Mouse (Mus musculus): Measurements from ENCODE around the gene Pdcd5. TPM values are rescaled to one million over a fixed set of nuclear protein-coding genes. Genes with fewer than 3 reads are reported as not detected.
A peak's percentile ranks its signal among the peaks of the same experiment; 100 is the strongest.

Gene Pdcd5
- total and polyA plus RNA-seq, 2 experiments from 2014 or later = 24.5 to 278 TPM

DNA sequence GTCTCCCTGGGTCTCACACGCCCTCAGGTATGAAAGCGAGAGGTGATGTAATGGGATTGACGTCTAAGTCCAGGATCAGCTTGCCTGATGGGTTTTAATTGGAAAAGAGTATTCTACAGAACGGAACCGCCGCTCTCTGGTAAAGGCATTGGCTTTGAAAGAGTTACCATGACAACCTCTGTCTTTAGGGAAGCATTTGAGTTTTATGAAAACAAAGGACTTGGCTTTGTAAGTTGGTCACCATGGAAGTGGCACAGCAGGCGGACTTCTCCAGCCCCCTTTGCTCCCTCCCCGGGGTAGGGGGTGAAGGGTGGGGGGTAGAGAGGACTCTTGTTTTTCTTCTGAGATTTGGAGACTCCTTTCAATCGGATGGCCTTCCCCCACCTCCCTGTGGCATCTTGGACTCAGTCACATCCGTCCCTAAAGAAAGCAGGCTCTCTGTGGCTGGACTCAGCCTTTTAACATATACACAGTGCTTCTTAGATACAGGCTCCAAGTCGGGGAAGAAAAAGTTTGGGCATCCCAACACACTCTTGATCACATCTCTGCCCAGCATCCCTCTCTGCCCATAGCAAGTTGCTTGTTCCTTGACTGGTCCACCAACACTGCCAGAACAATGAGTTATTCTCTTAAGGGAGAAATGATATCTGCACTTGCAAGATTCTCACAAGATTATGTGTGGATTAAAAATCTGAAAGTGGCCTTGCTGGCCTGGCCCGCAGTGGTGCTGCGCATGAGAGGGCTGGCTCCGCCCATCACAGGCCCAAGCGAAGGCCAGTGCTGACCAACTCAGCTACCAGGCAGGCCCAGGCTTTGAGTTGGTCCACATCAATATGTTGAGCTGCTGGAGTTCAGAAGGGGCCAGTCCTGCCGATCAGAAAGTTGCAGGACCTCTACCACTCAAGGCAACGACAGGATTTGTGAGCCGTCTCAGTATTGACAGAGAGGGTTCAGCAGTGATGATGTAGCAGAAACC, 21.0 kb upstream of the Pdcd5 start:
- Histone ChIP-seq H3K9ac (replicated peaks; ENCODE audit: low read depth, low read length) (no peak overlapping the region), H3K4me1 (ENCODE audit: control insufficient read depth, insufficient read depth) (no peaks in the 10 kb centered on the region), H3K9me3 (replicated peaks; ENCODE audit: control insufficient read depth, low read length) (no peaks in the 10 kb centered on the region), H3K27ac (ENCODE audit: low read depth) (no peak overlapping the region), H3K36me3 (replicated peaks; ENCODE audit: control insufficient read depth, insufficient read depth, low read length) (no peaks in the 10 kb centered on the region), H3K27me3 (ENCODE audit: control insufficient read depth, insufficient read depth, low read length) (no peaks in the 10 kb centered on the region), H3K4me3 (ENCODE audit: low read depth, low read length) (no peak overlapping the region), H3K4me2 (ENCODE audit: low read depth, low read length) (no peak overlapping the region)
- ATAC-seq (ENCODE audit: insufficient read depth, low read depth) = no peak
- no peak for DNase-seq (ENCODE audit: low spot score)
- TF ChIP-seq CTCF (IDR thresholded peaks at IDR 0.05; ENCODE audit: low read depth) = no peak
- no peak for TF ChIP-seq EP300 (IDR thresholded peaks at IDR 0.05; ENCODE audit: low read depth)
- WGBS = 61% methylated on average over 18 of the region's 18 CpGs

DNA sequence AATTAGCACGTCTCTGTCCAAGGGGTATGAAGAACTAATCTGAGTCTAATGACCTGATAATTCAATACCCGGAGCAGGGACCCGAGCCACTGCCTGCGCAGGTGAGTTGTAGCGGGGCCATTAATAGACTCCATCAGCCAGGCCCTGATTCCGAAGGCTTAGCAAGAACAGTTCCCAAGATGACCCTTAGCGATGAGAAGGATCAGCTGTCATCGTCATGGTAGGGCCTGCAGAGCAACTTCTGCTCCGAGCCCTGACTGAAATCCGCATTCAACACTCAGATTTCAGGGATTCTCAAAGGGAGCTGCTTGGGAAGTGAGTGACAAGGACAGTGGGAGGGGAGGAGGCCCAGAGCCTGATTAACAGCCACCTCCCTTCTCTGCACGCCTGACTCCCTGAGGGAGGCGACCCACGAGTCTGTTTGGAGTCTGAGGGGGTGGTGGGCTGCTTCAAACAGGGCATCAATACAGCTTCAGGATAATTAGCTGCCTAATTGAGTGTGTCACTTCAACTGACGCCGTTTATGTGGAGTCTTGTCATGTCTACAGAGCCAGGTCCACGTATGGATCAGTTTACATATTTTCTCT, 16.6 kb upstream of the Pdcd5 start:
- no peak for ATAC-seq (ENCODE audit: insufficient read depth, low read depth)
- Histone ChIP-seq H3K4me2 (ENCODE audit: low read depth, low read length) (no peak overlapping the region), H3K27ac (ENCODE audit: low read depth) (no peak overlapping the region), H3K9ac (replicated peaks; ENCODE audit: low read depth, low read length) (no peak overlapping the region), H3K36me3 (replicated peaks; ENCODE audit: control insufficient read depth, insufficient read depth, low read length) (no peaks in the 10 kb centered on the region), H3K27me3 (ENCODE audit: control insufficient read depth, insufficient read depth, low read length) (no peaks in the 10 kb centered on the region), H3K4me3 (ENCODE audit: low read depth, low read length) (no peak overlapping the region), H3K9me3 (replicated peaks; ENCODE audit: control insufficient read depth, low read length) (no peaks in the 10 kb centered on the region), H3K4me1 (ENCODE audit: control insufficient read depth, insufficient read depth) (no peaks in the 10 kb centered on the region)
- WGBS = 61% methylated on average over 16 of the region's 16 CpGs
- TF ChIP-seq CTCF (IDR thresholded peaks at IDR 0.05; ENCODE audit: low read depth) (no peak), EP300 (IDR thresholded peaks at IDR 0.05; ENCODE audit: low read depth) (no peak)
- no peak for DNase-seq (ENCODE audit: low spot score)

DNA sequence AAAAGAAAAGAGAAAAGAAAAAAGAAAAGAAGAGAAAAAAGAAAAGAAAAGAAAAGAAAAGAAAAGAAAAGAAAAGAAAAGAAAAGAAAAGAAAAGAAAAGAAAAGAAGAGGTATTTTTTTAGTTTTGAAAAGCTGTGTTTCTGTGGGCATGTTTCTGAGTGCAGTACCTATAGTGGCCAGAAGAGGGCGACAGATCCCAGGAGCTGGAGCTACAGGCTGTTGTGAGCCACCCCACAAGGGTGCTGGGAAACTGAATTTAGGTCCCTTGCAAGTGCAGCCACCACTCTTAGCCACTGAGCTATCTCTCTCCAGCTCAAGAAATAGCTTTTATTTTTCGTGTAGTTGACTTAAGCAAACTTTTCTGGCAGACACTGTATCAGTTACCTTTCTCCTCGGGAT, 11.9 kb upstream of the Pdcd5 start:
- H3K9me3 ChIP-seq (replicated peaks; ENCODE audit: control insufficient read depth, low read length) = no peaks in the 10 kb centered on the region
- TF ChIP-seq EP300 (IDR thresholded peaks at IDR 0.05; ENCODE audit: low read depth) (no peak), CTCF (IDR thresholded peaks at IDR 0.05; ENCODE audit: low read depth) (peak; percentile 50)
- 60% methylated on average over 3 of the region's 3 CpGs for WGBS
- H3K4me2 ChIP-seq (ENCODE audit: low read depth, low read length) = no peak overlapping the region
- H3K27ac ChIP-seq (ENCODE audit: low read depth) = no peak overlapping the region
- DNase-seq (ENCODE audit: low spot score) (no peak), ATAC-seq (ENCODE audit: insufficient read depth, low read depth) (no peak)
- no peak overlapping the region for H3K4me3 ChIP-seq (ENCODE audit: low read depth, low read length)
- no peaks in the 10 kb centered on the region for H3K4me1 ChIP-seq (ENCODE audit: control insufficient read depth, insufficient read depth)
- no peaks in the 10 kb centered on the region for H3K36me3 ChIP-seq (replicated peaks; ENCODE audit: control insufficient read depth, insufficient read depth, low read length)
- no peak overlapping the region for H3K9ac ChIP-seq (replicated peaks; ENCODE audit: low read depth, low read length)
- H3K27me3 ChIP-seq (ENCODE audit: control insufficient read depth, insufficient read depth, low read length) = no peaks in the 10 kb centered on the region

DNA sequence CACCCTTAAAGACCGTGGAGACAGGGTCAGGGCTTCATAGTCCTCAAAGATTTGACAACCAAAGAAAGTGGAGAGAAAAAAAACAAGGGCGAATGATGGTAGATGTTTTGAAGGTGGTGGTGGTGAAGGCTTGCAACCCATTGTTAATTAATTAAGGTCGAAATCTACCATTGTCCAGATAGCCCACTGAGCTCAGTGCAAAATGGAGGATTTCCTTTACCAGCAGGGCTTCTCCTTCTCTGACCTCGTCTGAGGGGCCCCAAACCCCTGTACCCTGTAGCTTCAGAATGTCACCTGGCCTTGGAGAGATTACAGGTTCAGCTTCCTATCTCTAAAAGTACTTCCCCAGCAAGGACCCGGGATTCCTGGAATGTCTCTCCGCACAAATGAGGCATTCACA, 10.5 kb upstream of the Pdcd5 start:
- no peak for TF ChIP-seq EP300 (IDR thresholded peaks at IDR 0.05; ENCODE audit: low read depth)
- no peak for TF ChIP-seq CTCF (IDR thresholded peaks at IDR 0.05; ENCODE audit: low read depth)
- ATAC-seq (ENCODE audit: insufficient read depth, low read depth) (no peak), DNase-seq (ENCODE audit: low spot score) (no peak)
- Histone ChIP-seq H3K4me1 (ENCODE audit: control insufficient read depth, insufficient read depth) (no peaks in the 10 kb centered on the region), H3K36me3 (replicated peaks; ENCODE audit: control insufficient read depth, insufficient read depth, low read length) (no peaks in the 10 kb centered on the region), H3K27ac (ENCODE audit: low read depth) (no peak overlapping the region), H3K9ac (replicated peaks; ENCODE audit: low read depth, low read length) (no peak overlapping the region), H3K4me3 (ENCODE audit: low read depth, low read length) (no peak overlapping the region), H3K4me2 (ENCODE audit: low read depth, low read length) (no peak overlapping the region), H3K27me3 (ENCODE audit: control insufficient read depth, insufficient read depth, low read length) (no peaks in the 10 kb centered on the region), H3K9me3 (replicated peaks; ENCODE audit: control insufficient read depth, low read length) (no peaks in the 10 kb centered on the region)
- WGBS = 29% methylated on average over 6 of the region's 6 CpGs

DNA sequence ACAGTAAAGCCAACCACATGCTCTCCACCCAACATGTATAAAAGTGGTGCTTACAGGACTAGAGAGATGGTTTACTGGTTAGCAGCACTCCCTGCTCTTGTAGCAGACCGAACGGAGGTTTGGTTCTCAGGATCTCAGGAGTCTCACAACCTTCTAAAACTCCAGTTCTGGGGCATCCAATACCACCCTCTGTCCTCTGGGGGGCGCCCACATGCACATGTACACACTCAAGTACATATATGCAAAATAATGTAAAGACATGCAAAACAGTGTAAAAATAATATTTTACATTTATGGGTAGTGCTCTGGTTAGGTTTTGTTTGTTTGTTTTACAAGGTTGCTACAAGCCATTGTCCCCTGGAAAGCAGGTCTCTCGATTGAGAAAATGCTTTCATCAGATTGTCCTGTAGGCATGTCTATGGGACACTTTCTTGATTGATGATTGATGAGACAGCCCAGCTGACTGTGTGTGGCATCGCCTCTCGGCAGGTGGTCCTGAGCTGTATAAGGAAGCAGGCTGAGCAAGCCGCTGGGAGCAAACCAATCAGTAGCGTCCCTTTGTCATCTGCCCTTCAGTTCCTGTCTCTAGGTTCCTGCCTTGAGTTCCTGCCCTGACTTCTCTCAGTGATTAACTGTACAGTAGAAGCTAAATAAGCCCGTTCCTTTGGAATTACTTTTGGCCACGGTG, 4.4 kb upstream of the Pdcd5 start:
- H3K27me3 ChIP-seq (ENCODE audit: control insufficient read depth, insufficient read depth, low read length) = no peaks in the 10 kb centered on the region
- H3K4me1 ChIP-seq (ENCODE audit: control insufficient read depth, insufficient read depth) = no peaks in the 10 kb centered on the region
- no peaks in the 10 kb centered on the region for H3K9me3 ChIP-seq (replicated peaks; ENCODE audit: control insufficient read depth, low read length)
- DNase-seq (ENCODE audit: low spot score) (no peak), ATAC-seq (ENCODE audit: insufficient read depth, low read depth) (no peak)
- WGBS = 74% methylated on average over 10 of the region's 10 CpGs
- H3K4me3 ChIP-seq (ENCODE audit: low read depth, low read length) = no peak overlapping the region
- no peaks in the 10 kb centered on the region for H3K36me3 ChIP-seq (replicated peaks; ENCODE audit: control insufficient read depth, insufficient read depth, low read length)
- H3K4me2 ChIP-seq (ENCODE audit: low read depth, low read length) = no peak overlapping the region
- TF ChIP-seq CTCF (IDR thresholded peaks at IDR 0.05; ENCODE audit: low read depth) = no peak
- TF ChIP-seq EP300 (IDR thresholded peaks at IDR 0.05; ENCODE audit: low read depth) = no peak
- no peak overlapping the region for H3K27ac ChIP-seq (ENCODE audit: low read depth)
- H3K9ac ChIP-seq (replicated peaks; ENCODE audit: low read depth, low read length) = no peak overlapping the region

Measured in heart, postnatal 0 days (tissue).